Mouse (Mus musculus): ENCODE results near the gene Pkdcc.

DNA sequence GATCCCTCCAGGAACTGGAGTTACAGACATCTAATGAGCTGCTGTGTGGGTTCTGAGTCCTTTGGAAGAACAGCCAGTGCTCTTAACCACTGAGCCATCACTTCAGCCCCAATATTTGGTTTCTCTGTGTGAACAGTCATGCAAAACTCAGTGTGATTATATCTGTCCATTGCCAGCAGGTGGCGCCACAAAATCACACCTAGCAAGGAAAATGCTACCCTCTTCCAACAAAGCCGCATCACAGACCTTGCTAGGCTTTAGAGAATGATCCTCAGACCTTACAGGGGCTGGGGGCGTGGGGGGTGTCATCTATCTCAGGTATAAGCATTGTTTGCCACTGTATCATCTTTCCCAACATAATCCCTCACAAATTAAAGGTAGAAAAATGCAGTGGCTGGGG, 56.4 kb downstream of the Pkdcc start:
- TF ChIP-seq GATA1 (IDR thresholded peaks at IDR 0.05; ENCODE audit: low read length): no peak
- TF ChIP-seq TAL1 (IDR thresholded peaks at IDR 0.05; ENCODE audit: low read length): no peak

All from erythroblast, embryonic 14.5 days (primary cell).